Mouse (Mus musculus): ENCODE results near the gene Atp1a3. TPM values are rescaled to one million over a fixed set of nuclear protein-coding genes. Genes with fewer than 3 reads are reported as not detected.

Gene Atp1a3
- polyA plus RNA-seq, 1 experiment from 2014 or later, result 284 TPM

DNA sequence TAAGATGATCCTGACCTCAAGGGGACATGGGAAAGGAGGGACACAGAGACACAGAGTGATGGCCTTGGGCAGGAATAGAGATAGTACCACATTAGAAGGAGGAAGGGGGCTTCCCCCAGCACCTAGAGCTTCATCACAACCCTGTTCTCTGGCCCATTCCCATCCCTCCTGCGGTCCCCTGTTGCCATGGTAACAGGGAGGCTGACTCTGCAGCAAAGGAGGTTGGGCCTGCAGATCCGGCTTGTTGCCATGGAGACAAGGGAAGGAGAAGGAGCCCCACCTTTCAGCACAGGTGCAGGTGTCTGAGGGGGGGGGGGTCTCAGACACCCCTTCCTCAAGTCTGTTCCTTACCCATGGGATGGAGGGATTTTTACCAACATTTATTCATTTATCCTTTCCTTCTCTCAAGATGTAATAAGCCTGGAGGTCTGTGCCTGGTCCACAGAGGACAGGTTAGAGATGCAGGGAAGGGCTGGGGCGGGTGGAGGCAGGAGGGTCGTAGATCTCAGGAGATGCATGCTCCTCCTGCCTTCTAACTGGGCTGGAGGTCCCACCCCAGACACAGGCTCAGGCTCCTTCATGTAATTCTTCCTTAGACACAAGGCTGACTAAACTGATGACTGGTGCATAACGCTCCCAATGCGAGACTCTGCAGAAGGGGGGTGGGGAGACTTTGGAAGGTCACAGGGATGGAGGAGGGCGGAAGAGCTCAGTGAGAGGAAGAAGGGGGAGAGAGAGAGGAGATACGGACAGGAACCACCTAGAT is 2.0 kb upstream of the Atp1a3 start:
- ATAC-seq (ENCODE audit: low FRiP score, low TSS enrichment), result peak; percentile 54
- H3K27ac ChIP-seq (replicated peaks; ENCODE audit: low read depth, low read length), result peak overlapping the region; percentile 98
- H3K4me1 ChIP-seq (ENCODE audit: control insufficient read depth, insufficient read depth, low read length), result peaks cover 72% of the 10 kb centered on the region
- DNase-seq, result peak; percentile 96
- 4% methylated on average over 8 of the region's 8 CpGs for WGBS
- peak overlapping the region; percentile 61 for H3K4me2 ChIP-seq (ENCODE audit: low read length)
- peaks cover 21% of the 10 kb centered on the region for H3K36me3 ChIP-seq (ENCODE audit: control insufficient read depth, insufficient read depth, low read length)
- peak overlapping the region; percentile 27; the same call in 1 of the 2 replicates for H3K4me3 ChIP-seq (replicated peaks; ENCODE audit: low read depth, low read length)
- peak overlapping the region; percentile 62; the same call in 1 of the 2 replicates for H3K9ac ChIP-seq (replicated peaks; ENCODE audit: low read length)
- H3K9me3 ChIP-seq (ENCODE audit: control insufficient read depth, low read length), result no peaks in the 10 kb centered on the region
- H3K27me3 ChIP-seq (ENCODE audit: control insufficient read depth, insufficient read depth, low read length), result 0 out of 2 replicates have a peak, but pooled peaks cover 8% of the 10 kb centered on the region

DNA sequence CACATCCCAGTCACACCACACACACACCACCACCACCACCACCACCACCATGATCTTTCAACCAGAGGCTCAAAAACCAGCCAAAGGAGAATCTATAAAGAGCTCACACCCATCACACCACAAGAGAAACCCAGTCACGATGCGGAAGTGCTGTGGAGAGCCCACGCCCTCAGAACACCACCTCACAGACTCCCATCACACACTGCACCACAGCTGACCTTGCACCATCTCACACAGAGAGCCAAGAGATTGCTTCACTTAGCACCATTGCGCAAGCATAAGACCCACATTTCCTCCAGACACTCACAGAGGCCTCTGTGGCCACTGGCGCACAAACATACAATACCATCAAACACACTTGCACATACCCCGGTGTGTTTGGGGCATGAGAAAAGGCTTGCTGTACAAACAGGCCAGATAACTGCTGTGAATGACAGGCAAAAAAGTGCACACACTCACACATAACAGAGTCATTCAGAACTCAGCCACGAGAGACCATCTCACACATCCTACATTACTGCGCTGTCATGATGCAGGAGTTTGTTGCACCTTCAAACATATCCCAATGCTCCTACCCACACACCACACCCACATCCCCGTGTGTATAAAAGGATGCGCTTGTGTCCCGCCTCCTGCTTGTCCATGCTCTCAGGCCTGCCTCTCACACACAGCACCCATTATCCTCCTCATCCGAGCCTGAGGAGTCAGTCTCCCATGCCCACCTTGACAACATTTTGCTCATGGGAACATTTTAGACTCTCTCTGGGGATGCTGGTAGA is 1.0 kb upstream of the Atp1a3 start:
- DNase-seq, result no peak
- WGBS, result 76% methylated on average over 12 of the region's 12 CpGs
- H3K4me3 ChIP-seq (replicated peaks; ENCODE audit: low read depth, low read length), result no peak overlapping the region; the same call in 1 of the 2 replicates
- H3K27me3 ChIP-seq (ENCODE audit: control insufficient read depth, insufficient read depth, low read length), result 0 out of 2 replicates have a peak, but pooled peaks cover 7% of the 10 kb centered on the region
- H3K27ac ChIP-seq (replicated peaks; ENCODE audit: low read depth, low read length), result peak overlapping the region; percentile 98
- ATAC-seq (ENCODE audit: low FRiP score, low TSS enrichment), result no peak
- no peaks in the 10 kb centered on the region for H3K9me3 ChIP-seq (ENCODE audit: control insufficient read depth, low read length)
- H3K9ac ChIP-seq (replicated peaks; ENCODE audit: low read length), result no peak overlapping the region
- H3K36me3 ChIP-seq (ENCODE audit: control insufficient read depth, insufficient read depth, low read length), result 0 out of 2 replicates have a peak, but pooled peaks cover 11% of the 10 kb centered on the region
- H3K4me2 ChIP-seq (ENCODE audit: low read length), result peak overlapping the region; percentile 61
- peaks cover 75% of the 10 kb centered on the region for H3K4me1 ChIP-seq (ENCODE audit: control insufficient read depth, insufficient read depth, low read length)

GRCm38 (mm10) chr7:25006171-25006570 is 413 bp upstream of the Atp1a3 start:
- Histone ChIP-seq H3K4me1 (ENCODE audit: control insufficient read depth, insufficient read depth, low read length) (peaks cover 75% of the 10 kb centered on the region), H3K4me3 (replicated peaks; ENCODE audit: low read depth, low read length) (peak overlapping the region; percentile 83), H3K27ac (replicated peaks; ENCODE audit: low read depth, low read length) (peak overlapping the region; percentile 98), H3K9ac (replicated peaks; ENCODE audit: low read length) (peak overlapping the region; percentile 97; the same call in 1 of the 2 replicates), H3K9me3 (ENCODE audit: control insufficient read depth, low read length) (no peaks in the 10 kb centered on the region), H3K27me3 (ENCODE audit: control insufficient read depth, insufficient read depth, low read length) (0 out of 2 replicates have a peak, but pooled peaks cover under 1% of the 10 kb centered on the region), H3K36me3 (ENCODE audit: control insufficient read depth, insufficient read depth, low read length) (peaks cover 6% of the 10 kb centered on the region; the same call in 1 of the 2 replicates), H3K4me2 (ENCODE audit: low read length) (peak overlapping the region; percentile 61)
- WGBS, result 73% methylated on average over 3 of the region's 3 CpGs
- DNase-seq, result no peak
- no peak; the same call in 1 of the 2 replicates for ATAC-seq (ENCODE audit: low FRiP score, low TSS enrichment)

GRCm38 (mm10) chr7:25004806-25005205 is 952 bp downstream of the Atp1a3 start:
- no peaks in the 10 kb centered on the region for H3K9me3 ChIP-seq (ENCODE audit: control insufficient read depth, low read length)
- peaks cover 62% of the 10 kb centered on the region for H3K4me1 ChIP-seq (ENCODE audit: control insufficient read depth, insufficient read depth, low read length)
- peak overlapping the region; percentile 61 for H3K4me2 ChIP-seq (ENCODE audit: low read length)
- H3K27ac ChIP-seq (replicated peaks; ENCODE audit: low read depth, low read length), result peak overlapping the region; percentile 98
- ATAC-seq (ENCODE audit: low FRiP score, low TSS enrichment) (no peak), DNase-seq (peak; percentile 43)
- peaks cover 19% of the 10 kb centered on the region for H3K36me3 ChIP-seq (ENCODE audit: control insufficient read depth, insufficient read depth, low read length)
- peak overlapping the region; percentile 97 for H3K9ac ChIP-seq (replicated peaks; ENCODE audit: low read length)
- no peaks in the 10 kb centered on the region for H3K27me3 ChIP-seq (ENCODE audit: control insufficient read depth, insufficient read depth, low read length)
- whole genome bisulfite sequencing, result 30% methylated on average over 7 of the region's 9 CpGs
- peak overlapping the region; percentile 83 for H3K4me3 ChIP-seq (replicated peaks; ENCODE audit: low read depth, low read length)

DNA sequence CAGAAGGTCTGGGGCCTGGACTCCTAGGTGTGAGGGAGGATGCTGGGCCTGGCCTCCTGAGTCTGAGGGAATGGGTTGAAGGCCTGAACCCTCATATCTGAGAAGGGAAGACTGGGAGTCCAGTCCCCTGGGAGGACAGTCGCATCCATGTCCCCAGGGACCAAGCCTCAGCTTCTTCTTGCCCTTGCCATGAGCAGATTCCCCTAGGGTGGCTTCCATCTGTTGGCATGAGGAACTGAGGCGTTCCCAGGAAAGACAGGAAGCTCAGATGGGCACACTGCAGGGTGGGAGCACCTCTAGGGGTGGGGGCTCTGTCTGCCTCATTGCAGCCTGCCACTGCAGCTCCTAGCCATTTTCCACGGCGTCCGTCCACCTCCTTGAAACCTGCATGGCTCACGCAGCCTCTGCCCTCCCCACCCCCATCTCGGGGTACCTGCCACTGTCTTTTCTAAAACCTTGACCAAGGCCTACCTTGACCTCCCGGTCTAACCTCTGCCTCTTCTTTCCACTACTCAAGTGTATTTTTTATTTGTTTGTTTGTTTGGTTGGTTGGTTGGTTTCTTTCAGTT is 1.9 kb downstream of the Atp1a3 start:
- Histone ChIP-seq H3K4me1 (ENCODE audit: control insufficient read depth, insufficient read depth, low read length) (peaks cover 53% of the 10 kb centered on the region), H3K27me3 (ENCODE audit: control insufficient read depth, insufficient read depth, low read length) (no peaks in the 10 kb centered on the region), H3K27ac (replicated peaks; ENCODE audit: low read depth, low read length) (peak overlapping the region; percentile 20), H3K36me3 (ENCODE audit: control insufficient read depth, insufficient read depth, low read length) (peaks cover 27% of the 10 kb centered on the region), H3K9ac (replicated peaks; ENCODE audit: low read length) (peak overlapping the region; percentile 97), H3K4me2 (ENCODE audit: low read length) (peak overlapping the region; percentile 61), H3K4me3 (replicated peaks; ENCODE audit: low read depth, low read length) (peak overlapping the region; percentile 83), H3K9me3 (ENCODE audit: control insufficient read depth, low read length) (no peaks in the 10 kb centered on the region)
- DNase-seq (peak; percentile 39), ATAC-seq (ENCODE audit: low FRiP score, low TSS enrichment) (no peak)
- 72% methylated on average over 8 of the region's 8 CpGs for WGBS

DNA sequence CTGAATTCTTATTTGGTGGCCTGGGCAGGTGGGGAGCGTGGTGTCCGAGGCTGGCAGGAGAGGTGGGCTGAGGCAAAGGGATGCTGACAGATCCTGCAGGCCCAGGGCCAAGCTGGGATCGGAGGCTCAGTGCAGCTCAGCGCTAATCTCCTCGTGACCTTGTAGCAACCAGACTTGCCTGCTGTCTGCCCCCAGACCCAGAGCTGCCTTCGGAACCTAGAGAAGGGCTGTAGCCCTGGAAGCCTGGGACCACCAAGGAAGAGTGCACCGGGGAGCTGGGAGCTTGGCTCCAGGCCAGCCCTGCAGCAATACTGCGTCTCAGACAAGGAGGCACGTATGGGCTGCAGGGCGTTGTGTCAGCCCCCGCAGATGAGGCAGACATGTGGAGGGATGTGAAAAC is 2.5 kb downstream of the Atp1a3 start:
- peaks cover 32% of the 10 kb centered on the region for H3K36me3 ChIP-seq (ENCODE audit: control insufficient read depth, insufficient read depth, low read length)
- peak overlapping the region; percentile 97 for H3K9ac ChIP-seq (replicated peaks; ENCODE audit: low read length)
- peak overlapping the region; percentile 61 for H3K4me2 ChIP-seq (ENCODE audit: low read length)
- 19% methylated on average over 11 of the region's 11 CpGs for WGBS
- H3K4me3 ChIP-seq (replicated peaks; ENCODE audit: low read depth, low read length), result peak overlapping the region; percentile 83
- H3K27me3 ChIP-seq (ENCODE audit: control insufficient read depth, insufficient read depth, low read length), result no peaks in the 10 kb centered on the region
- peak overlapping the region; percentile 49 for H3K27ac ChIP-seq (replicated peaks; ENCODE audit: low read depth, low read length)
- no peaks in the 10 kb centered on the region for H3K9me3 ChIP-seq (ENCODE audit: control insufficient read depth, low read length)
- DNase-seq (peak; percentile 47), ATAC-seq (ENCODE audit: low FRiP score, low TSS enrichment) (no peak)
- H3K4me1 ChIP-seq (ENCODE audit: control insufficient read depth, insufficient read depth, low read length), result peaks cover 47% of the 10 kb centered on the region

DNA sequence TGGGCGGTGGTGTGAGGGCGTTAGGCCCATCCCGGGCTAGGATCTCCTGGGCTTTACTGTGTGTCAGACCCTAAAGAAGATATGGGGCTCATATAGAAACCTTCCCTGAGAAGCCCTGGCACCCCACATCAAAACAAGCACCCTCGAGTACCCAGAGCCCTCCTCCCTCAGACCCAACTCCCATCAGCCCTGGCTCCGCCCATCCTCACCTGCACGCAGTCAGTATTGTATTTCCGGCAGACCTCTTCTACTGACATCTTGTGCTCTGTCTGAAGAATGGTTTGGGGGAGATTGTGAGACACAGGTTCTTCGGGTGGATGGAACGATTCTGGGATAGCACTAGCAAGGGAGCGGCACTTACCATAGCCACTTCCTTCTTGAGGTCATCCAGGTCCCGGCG is 5.0 kb downstream of the Atp1a3 start:
- Histone ChIP-seq H3K27ac (replicated peaks; ENCODE audit: low read depth, low read length) (no peak overlapping the region), H3K9me3 (ENCODE audit: control insufficient read depth, low read length) (no peaks in the 10 kb centered on the region), H3K4me1 (ENCODE audit: control insufficient read depth, insufficient read depth, low read length) (peaks cover 22% of the 10 kb centered on the region), H3K27me3 (ENCODE audit: control insufficient read depth, insufficient read depth, low read length) (no peaks in the 10 kb centered on the region), H3K4me3 (replicated peaks; ENCODE audit: low read depth, low read length) (no peak overlapping the region), H3K36me3 (ENCODE audit: control insufficient read depth, insufficient read depth, low read length) (peaks cover 54% of the 10 kb centered on the region), H3K9ac (replicated peaks; ENCODE audit: low read length) (no peak overlapping the region), H3K4me2 (ENCODE audit: low read length) (no peak overlapping the region)
- WGBS, result 77% methylated on average over 12 of the region's 12 CpGs
- ATAC-seq (ENCODE audit: low FRiP score, low TSS enrichment), result no peak
- no peak for DNase-seq

- H3K4me1 ChIP-seq (ENCODE audit: control insufficient read depth, insufficient read depth, low read length), result peaks cover 22% of the 10 kb centered on the region
- WGBS, result 85% methylated on average over 7 of the region's 7 CpGs
- no peaks in the 10 kb centered on the region for H3K9me3 ChIP-seq (ENCODE audit: control insufficient read depth, low read length)
- H3K9ac ChIP-seq (replicated peaks; ENCODE audit: low read length), result no peak overlapping the region
- H3K27ac ChIP-seq (replicated peaks; ENCODE audit: low read depth, low read length), result no peak overlapping the region
- DNase-seq (no peak), ATAC-seq (ENCODE audit: low FRiP score, low TSS enrichment) (no peak)
- no peak overlapping the region for H3K4me3 ChIP-seq (replicated peaks; ENCODE audit: low read depth, low read length)
- peaks cover 59% of the 10 kb centered on the region for H3K36me3 ChIP-seq (ENCODE audit: control insufficient read depth, insufficient read depth, low read length)
- no peak overlapping the region for H3K4me2 ChIP-seq (ENCODE audit: low read length)
- no peaks in the 10 kb centered on the region for H3K27me3 ChIP-seq (ENCODE audit: control insufficient read depth, insufficient read depth, low read length)
Measured at GRCm38 (mm10) chr7:25000211-25000610, 5.5 kb downstream of the Atp1a3 start.

Data from midbrain, embryonic 14.5 days (tissue).